Mouse (Mus musculus) small intestine, adult 2 months (tissue): ENCODE data around the gene Pla2g16. TPM values are rescaled to one million over a fixed set of nuclear protein-coding genes. Genes with fewer than 3 reads are reported as not detected.

ENCODE experiments used
- H3K27ac ChIP-seq: fragments of 200-500 bp; 2 replicates; pipeline ENCODE4 v1.5.1; 2012; ENCODE audit warnings: low read depth, low read length, control low read depth, inconsistent platforms; ENCODE audit not compliant: insufficient read depth
- H3K27me3 ChIP-seq: fragments of 200-500 bp; 2 replicates; pipeline ENCODE4 v1.6.1; 2012; ENCODE audit warnings: mild to moderate bottlenecking, moderate library complexity, low read length, inconsistent platforms; ENCODE audit not compliant: control insufficient read depth, insufficient read depth
- H3K36me3 ChIP-seq: fragments of 200-500 bp; 2 replicates; pipeline ENCODE4 v1.6.1; 2012; ENCODE audit warnings: mild to moderate bottlenecking, low read length, control low read depth, inconsistent platforms; ENCODE audit not compliant: control insufficient read depth, insufficient read depth
- H3K4me1 ChIP-seq: fragments of 200-500 bp; 2 replicates; pipeline ENCODE4 v1.6.1; 2012; ENCODE audit warnings: low read length, inconsistent platforms, mixed read lengths; ENCODE audit not compliant: control insufficient read depth, insufficient read depth, insufficient read length
- H3K4me3 ChIP-seq: fragments of 200-500 bp; 2 replicates; pipeline ENCODE4 v1.5.1; 2012; ENCODE audit warnings: low read depth, mild to moderate bottlenecking, control low read depth, inconsistent platforms, low read length, moderate library complexity
- CTCF ChIP-seq: fragments of 200-500 bp; IDR thresholded peaks from 2 replicates; pipeline ENCODE4 v1.5.1; 2012; ENCODE audit warnings: low read depth, mild to moderate bottlenecking, control low read depth, inconsistent platforms, low read length, moderate library complexity, mixed read lengths; ENCODE audit not compliant: insufficient replicate concordance, insufficient read length; ENCODE audit errors: extremely low read depth
- POLR2A ChIP-seq: fragments of 200-500 bp; IDR thresholded peaks from 2 replicates; pipeline ENCODE4 v1.6.1; 2012; ENCODE audit warnings: low read depth, mild to moderate bottlenecking, control low read depth, inconsistent platforms, low read length, moderate library complexity
- WGBS: fragments of 180-500 bp; shearing (Covaris S2); methylation state at CpG from one replicate; pipeline ENCODE4 v1.1.7; 2018; 5-methylcytosine and 5-hydroxymethylcytosine counted together
- polyA plus RNA-seq: library from polyadenylated mRNA; depleted of rRNA; stranded (reverse); fragments of >200 nt; gene quantifications from 2 replicates; pipeline ENCODE4 v1.2.3, GENCODE M21; 2012; rRNA removed

Gene Pla2g16
- 15.7 and 23.1 TPM in 2 replicates for polyA plus RNA-seq

GRCm38 (mm10) chr19:7557328-7557822, at the start of gene Pla2g16:
Gene Pla2g16, plus strand, starts transcription at chr19:7557459.
- Histone ChIP-seq H3K4me3 (peak within 1 kb of the TSS; percentile 77), H3K4me1 (peaks cover 18% of the 10 kb centered on the region), H3K36me3 (no peaks in the 10 kb centered on the region), H3K27me3 (no peaks in the 10 kb centered on the region), H3K27ac (peak within 1 kb of the TSS; percentile 62)
- 0 out of 2 replicates have a peak, but pooled peaks have one; percentile 14 for TF ChIP-seq CTCF
- TF ChIP-seq POLR2A = peak; percentile 81
- under 1% methylated on average over 27 of the region's 27 CpGs for WGBS

GRCm38 (mm10) chr19:7508026-7508425, 49.2 kb upstream of the Pla2g16 start:
- Histone ChIP-seq H3K36me3 (peaks cover 14% of the 10 kb centered on the region), H3K4me1 (no peaks in the 10 kb centered on the region), H3K27ac (no peak overlapping the region), H3K4me3 (no peak overlapping the region), H3K27me3 (no peaks in the 10 kb centered on the region)
- no peak for TF ChIP-seq POLR2A
- TF ChIP-seq CTCF = no peak
- 87% methylated on average over 4 of the region's 4 CpGs for WGBS

- H3K27ac ChIP-seq = no peak overlapping the region
These were observed 40.8 kb upstream of the Pla2g16 start for GRCm38 (mm10) chr19:7516437-7516836.

GRCm38 (mm10) chr19:7521619-7522018, 35.6 kb upstream of the Pla2g16 start:
- no peak for TF ChIP-seq CTCF
- TF ChIP-seq POLR2A = no peak
- H3K4me3 ChIP-seq = no peak overlapping the region
- no peaks in the 10 kb centered on the region for H3K4me1 ChIP-seq
- 88% methylated on average over 3 of the region's 3 CpGs for WGBS
- H3K36me3 ChIP-seq = peaks cover 48% of the 10 kb centered on the region
- no peak overlapping the region for H3K27ac ChIP-seq
- H3K27me3 ChIP-seq = no peaks in the 10 kb centered on the region

More at GRCm38 (mm10) chr19:7516437-7516836, 40.8 kb upstream of the Pla2g16 start:
- Histone ChIP-seq H3K4me3 (no peak overlapping the region), H3K36me3 (peaks cover 25% of the 10 kb centered on the region), H3K27me3 (no peaks in the 10 kb centered on the region), H3K4me1 (no peaks in the 10 kb centered on the region)
- TF ChIP-seq POLR2A (no peak), CTCF (no peak)
- 78% methylated on average over 1 of the region's 1 CpGs for WGBS

- Histone ChIP-seq H3K27me3 (no peaks in the 10 kb centered on the region), H3K4me1 (no peaks in the 10 kb centered on the region), H3K36me3 (peaks cover 46% of the 10 kb centered on the region), H3K4me3 (no peak overlapping the region), H3K27ac (no peak overlapping the region)
- 93% methylated on average over 2 of the region's 2 CpGs for WGBS
- TF ChIP-seq CTCF (no peak), POLR2A (no peak)
These were observed 34.4 kb upstream of the Pla2g16 start for GRCm38 (mm10) chr19:7522856-7523255.

GRCm38 (mm10) chr19:7523292-7523691, 34.0 kb upstream of the Pla2g16 start:
- 91% methylated on average over 1 of the region's 1 CpGs for WGBS
- TF ChIP-seq CTCF (no peak), POLR2A (no peak)

GRCm38 (mm10) chr19:7523781-7524180, 33.5 kb upstream of the Pla2g16 start:
- no peaks in the 10 kb centered on the region for H3K27me3 ChIP-seq
- H3K4me3 ChIP-seq = no peak overlapping the region
- H3K27ac ChIP-seq = no peak overlapping the region
- peaks cover 41% of the 10 kb centered on the region for H3K36me3 ChIP-seq
- H3K4me1 ChIP-seq = no peaks in the 10 kb centered on the region
- TF ChIP-seq POLR2A (no peak), CTCF (no peak)

More at GRCm38 (mm10) chr19:7523292-7523691, 34.0 kb upstream of the Pla2g16 start:
- H3K36me3 ChIP-seq = peaks cover 45% of the 10 kb centered on the region
- no peak overlapping the region for H3K27ac ChIP-seq
- H3K4me1 ChIP-seq = no peaks in the 10 kb centered on the region
- no peaks in the 10 kb centered on the region for H3K27me3 ChIP-seq
- H3K4me3 ChIP-seq = no peak overlapping the region
